8 mouse cellular contexts compared by ENCODE assay signal in the genomic region with DNA sequence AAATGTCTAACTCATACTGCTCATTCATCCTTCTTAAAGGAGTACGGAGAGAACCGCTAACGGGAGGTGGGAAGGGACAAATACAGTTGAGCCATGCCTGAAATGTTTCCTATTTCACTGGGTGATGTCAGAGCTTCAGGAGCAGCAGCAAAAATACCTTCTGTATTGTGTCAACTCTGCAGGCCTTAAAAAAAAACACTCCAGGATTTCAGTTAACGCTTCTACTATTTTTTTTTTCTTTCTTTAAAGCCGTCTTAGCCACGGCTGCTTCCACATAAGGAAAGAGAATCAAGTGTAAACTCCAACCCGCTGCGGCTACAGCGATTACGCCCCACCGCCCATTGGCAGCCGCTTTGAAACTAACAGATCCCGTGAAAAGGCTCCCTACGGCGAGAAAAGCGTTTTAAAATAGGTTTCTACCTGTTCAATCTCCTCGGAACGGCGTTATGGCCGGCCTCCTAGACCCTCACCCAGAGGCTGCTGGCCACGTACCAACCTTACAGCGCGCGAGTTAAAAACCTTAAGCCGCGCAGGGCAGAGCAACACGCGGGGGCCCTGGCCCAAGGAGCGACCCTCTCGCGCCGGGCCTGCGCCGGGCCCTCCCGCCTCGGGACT. TPM values are rescaled to one million over a fixed set of nuclear protein-coding genes. Genes with fewer than 3 reads are reported as not detected.
A peak's percentile ranks its signal among the peaks of the same experiment; 100 is the strongest.
DNase-seq lines count a peak whose midpoint lies in the region; ATAC-seq lines count a peak whose summit lies in the region.

No protein-coding gene starts in this region.

- peak; percentile 9 for DNase-seq in ovary, adult 18-20 months (ENCODE audit: low spot score)
- DNase-seq in ovary, postnatal 36 days (ENCODE audit: low spot score): no peak
- DNase-seq in forebrain, embryonic 14.5 days (ENCODE audit: low spot score): peak; percentile 78
- peak; percentile 19 to 42 for DNase-seq in left cerebral cortex, adult 8-10 months (ENCODE audit: low spot score in 2 of 2)
- peak; percentile 57 for DNase-seq in skeletal muscle tissue, adult 2 months (ENCODE audit: low read depth, low spot score)

- H3K9ac ChIP-seq in forebrain, embryonic 14.5 days (ENCODE audit: low read length): peak overlapping the region; percentile 83
- peak overlapping the region; percentile 97 for H3K9ac ChIP-seq in hindbrain, embryonic 12.5 days

- H3K4me1 ChIP-seq in brown adipose tissue, adult 24 weeks (ENCODE audit: control insufficient read depth, insufficient read depth, insufficient read length, low read length): no peaks in the 10 kb centered on the region
- H3K4me1 ChIP-seq in forebrain, embryonic 14.5 days (ENCODE audit: control insufficient read depth, insufficient read depth, low read length): peaks cover 12% of the 10 kb centered on the region
- H3K4me1 ChIP-seq in hindbrain, embryonic 12.5 days: peaks cover 9% of the 10 kb centered on the region
- H3K4me1 ChIP-seq in megakaryocyte, embryonic 14.5 days: peaks cover 17% of the 10 kb centered on the region

- peak overlapping the region; percentile 96 for H3K4me3 ChIP-seq in brown adipose tissue, adult 24 weeks (ENCODE audit: insufficient read depth, low read depth, low read length)
- H3K4me3 ChIP-seq in forebrain, embryonic 14.5 days (ENCODE audit: low read depth, low read length): peak overlapping the region; percentile 64
- peak overlapping the region; percentile 97 for H3K4me3 ChIP-seq in hindbrain, embryonic 12.5 days
- H3K4me3 ChIP-seq in megakaryocyte, embryonic 14.5 days (replicated peaks): peak overlapping the region; percentile 95

- peak; percentile 16; the same call in 1 of the 2 replicates for ATAC-seq in forebrain, embryonic 14.5 days
- ATAC-seq in hindbrain, embryonic 12.5 days (ENCODE audit: low FRiP score): no peak; the same call in 1 of the 2 replicates

- no peaks in the 10 kb centered on the region for H3K9me3 ChIP-seq in forebrain, embryonic 14.5 days (replicated peaks; ENCODE audit: control insufficient read depth, low read length)
- H3K9me3 ChIP-seq in hindbrain, embryonic 12.5 days (replicated peaks): no peaks in the 10 kb centered on the region
- peaks cover 3% of the 10 kb centered on the region for H3K9me3 ChIP-seq in megakaryocyte, embryonic 14.5 days

- no peaks in the 10 kb centered on the region for H3K27me3 ChIP-seq in forebrain, embryonic 14.5 days (replicated peaks; ENCODE audit: control insufficient read depth, insufficient read depth, low read length)
- H3K27me3 ChIP-seq in hindbrain, embryonic 12.5 days: no peaks in the 10 kb centered on the region
- H3K27me3 ChIP-seq in megakaryocyte, embryonic 14.5 days (replicated peaks): no peaks in the 10 kb centered on the region

- under 1% methylated on average over 36 of the region's 36 CpGs for WGBS in forebrain, embryonic 14.5 days
- under 1% methylated on average over 36 of the region's 36 CpGs for WGBS in hindbrain, embryonic 12.5 days

- H3K27ac ChIP-seq in brown adipose tissue, adult 24 weeks (replicated peaks; ENCODE audit: low read depth, low read length): peak overlapping the region; percentile 90
- H3K27ac ChIP-seq in forebrain, embryonic 14.5 days (ENCODE audit: low read depth, low read length): peak overlapping the region; percentile 99
- peak overlapping the region; percentile 99 for H3K27ac ChIP-seq in hindbrain, embryonic 12.5 days

- peak overlapping the region; percentile 72 for H3K4me2 ChIP-seq in forebrain, embryonic 14.5 days (ENCODE audit: low read length)
- peak overlapping the region; percentile 68 for H3K4me2 ChIP-seq in hindbrain, embryonic 12.5 days (replicated peaks)

- peaks cover 19% of the 10 kb centered on the region for H3K36me3 ChIP-seq in forebrain, embryonic 14.5 days (ENCODE audit: control insufficient read depth, insufficient read depth, low read length)
- peaks cover 18% of the 10 kb centered on the region for H3K36me3 ChIP-seq in hindbrain, embryonic 12.5 days
- H3K36me3 ChIP-seq in megakaryocyte, embryonic 14.5 days (replicated peaks; ENCODE audit: low read length): peaks cover 43% of the 10 kb centered on the region

RNA-seq across cellular contexts. Expression of gene Cfl2, which starts 0.6 kb away (rescaled TPM):
- polyA plus RNA-seq in brown adipose tissue, adult 24 weeks (2012; ENCODE audit: insufficient read depth, insufficient read length, missing spikeins): 196 and 220 TPM in 2 replicates
- 375 and 380 TPM in 2 replicates for polyA plus RNA-seq in forebrain, embryonic 14.5 days (2014; fragmentation: Nextera tagmentation; extraction: Ambion mirVana)
- 227 and 229 TPM in 2 replicates for polyA plus RNA-seq in hindbrain, embryonic 12.5 days (2016; fragmentation: Nextera tagmentation; extraction: Ambion mirVana)
- 100 to 1,000 TPM; 109 to 134 (median 116) TPM for total RNA-seq in left cerebral cortex, adult 8-10 months (2022)
- 2.3 TPM in 1 of 2 replicates, not detected in the other for polyA plus RNA-seq in megakaryocyte, embryonic 14.5 days (2012; ENCODE audit: insufficient read depth, low replicate concordance)

Comparison
In these comparisons a context has a peak if more than half of its experiments do, and no peak if none do; other contexts are left out.
1. RNA of gene Cfl2, which starts 0.6 kb away (polyA plus RNA-seq): 375 to 380 TPM in forebrain, embryonic 14.5 days, 227 to 229 TPM in hindbrain, embryonic 12.5 days and 196 to 220 TPM in brown adipose tissue, adult 24 weeks; 2.3 TPM in megakaryocyte, embryonic 14.5 days; every median in the first group is over 10 times any median in the second.
2. Peak in every context shown above with its lines, with median percentiles within 50 percentile points of each other: H3K27ac ChIP-seq and H3K4me3 ChIP-seq.